Mouse (Mus musculus) heart, adult 18-20 months (tissue): ENCODE results near the gene Tmsb15a. TPM values are rescaled to one million over a fixed set of nuclear protein-coding genes. Genes with fewer than 3 reads are reported as not detected.
"Not testable (repeated sequence)": the region's sequence is repeated elsewhere in the genome, so short reads cannot be mapped to it uniquely, and the experiment has no call there.

Experiments used
- DNase-seq, 2 experiments: peaks; one replicate each; pipeline ENCODE4 v3.0.0; 2021 to 2022; ENCODE audit warnings: mixed read lengths in 1 of 2
- long read RNA-seq, 2 experiments: library from polyadenylated mRNA; stranded (forward); transcript quantifications; one replicate each; pipeline ENCODE4 v2.0.0; 2021
- microRNA-seq, 2 experiments: library from miRNA; unstranded; fragments of <30 nt; microRNA quantifications; one replicate each; pipeline ENCODE4 v1.2.0; 2022
- total RNA-seq, 2 experiments: library from RNA; stranded (reverse); gene quantifications; 2 replicates each; pipeline ENCODE4 v1.2.3; 2021

Gene Tmsb15a
- not detected for total RNA-seq
- long read RNA-seq, experiment 1: 0 reads
- long read RNA-seq, experiment 2: 0 reads

- no peak for DNase-seq
These were observed at the start of gene Tmsb15a for GRCm38 (mm10) chrX:135725161-135725560. TSS of gene Tmsb15a (minus strand) at chrX:135725261.

- no peak for DNase-seq
These were observed 43.5 kb upstream of the Tmsb15a start for GRCm38 (mm10) chrX:135768565-135768964.

- DNase-seq: no peak
These were observed 43.0 kb upstream of the Tmsb15a start for GRCm38 (mm10) chrX:135768043-135768548.

- DNase-seq: peak; percentile 9 to 43
These were observed 36.6 kb upstream of the Tmsb15a start for GRCm38 (mm10) chrX:135761707-135762106.

- DNase-seq: peak; percentile 49 to 85
These were observed 27.8 kb upstream of the Tmsb15a start for GRCm38 (mm10) chrX:135752832-135753231.

- not testable (repeated sequence) for DNase-seq
These were observed 20.3 kb upstream of the Tmsb15a start for GRCm38 (mm10) chrX:135745376-135745775.

GRCm38 (mm10) chrX:135743056-135743355 lies 17.9 kb upstream of the Tmsb15a start:
- DNase-seq: no peak

GRCm38 (mm10) chrX:135742304-135743055 lies 17.4 kb upstream of the Tmsb15a start, which contains the start of the genes Armcx5 and Gprasp1:
TSS of gene Armcx5 (plus strand) at chrX:135742733.
TSS of gene Gprasp1 (plus strand) at chrX:135742733.
- peak; percentile 92 for DNase-seq

GRCm38 (mm10) chrX:135738730-135739520 lies 13.9 kb upstream of the Tmsb15a start:
- DNase-seq: peak in 1 of 2 experiments; percentile 8

- peak in 1 of 2 experiments; percentile 9 for DNase-seq
These were observed 12.2 kb downstream of the Tmsb15a start for GRCm38 (mm10) chrX:135712845-135713244.

GRCm38 (mm10) chrX:135704349-135704748 lies 20.7 kb downstream of the Tmsb15a start:
- no peak for DNase-seq

GRCm38 (mm10) chrX:135703111-135703510 lies 21.9 kb downstream of the Tmsb15a start:
- DNase-seq: no peak

- DNase-seq: no peak
These were observed 31.4 kb downstream of the Tmsb15a start, which contains the start of gene Tcp11x2 for GRCm38 (mm10) chrX:135693633-135694032. TSS of gene Tcp11x2 (minus strand) at chrX:135693790.

GRCm38 (mm10) chrX:135687802-135688201 lies 37.3 kb downstream of the Tmsb15a start:
- DNase-seq: peak in 1 of 2 experiments; percentile 12

GRCm38 (mm10) chrX:135681858-135682257 lies 43.2 kb downstream of the Tmsb15a start:
- peak in 1 of 2 experiments; percentile 20 for DNase-seq

Small RNAs within 50 kb of the gene (microRNA-seq; reads per million reads assigned to microRNA genes)
- gene Mir7646: 0 to 0.54 reads per million in 2 experiments

Other genes with a start within 250 kb of the Tmsb15a start
- gene AV320801, start 230.7 kb downstream of the Tmsb15a start, total RNA-seq: not detected
- not detected for gene Nxf7, start 126.5 kb downstream of the Tmsb15a start, total RNA-seq
- not detected for gene Prame, start 97.6 kb downstream of the Tmsb15a start, total RNA-seq
- gene Tcp11x2, start 31.5 kb downstream of the Tmsb15a start, total RNA-seq: not detected
- 1 to 10 TPM; 5.3 to 5.7 TPM for gene Armcx5, start 17.5 kb upstream of the Tmsb15a start, total RNA-seq
- gene Gprasp1, start 17.5 kb upstream of the Tmsb15a start, total RNA-seq: 10 to 100 TPM; 19.7 to 25.1 TPM
- gene Bhlhb9, start 72.3 kb upstream of the Tmsb15a start, total RNA-seq: 10 to 100 TPM in 1 of 2 experiments, 1 to 10 TPM in 1; 8.5 to 15.3 TPM
- 1 to 10 TPM; 2.2 to 4.5 TPM for gene Gprasp2, start 113.8 kb upstream of the Tmsb15a start, total RNA-seq